Mouse (Mus musculus): ENCODE results near the gene Rpgrip1. TPM values are rescaled to one million over a fixed set of nuclear protein-coding genes. Genes with fewer than 3 reads are reported as not detected.
"Not testable (repeated sequence)": the region's sequence is repeated elsewhere in the genome, so short reads cannot be mapped to it uniquely, and the experiment has no call there.

The Rpgrip1 gene
- under 1 TPM; 0.55 to 0.59 TPM for total RNA-seq (2021)

DNA sequence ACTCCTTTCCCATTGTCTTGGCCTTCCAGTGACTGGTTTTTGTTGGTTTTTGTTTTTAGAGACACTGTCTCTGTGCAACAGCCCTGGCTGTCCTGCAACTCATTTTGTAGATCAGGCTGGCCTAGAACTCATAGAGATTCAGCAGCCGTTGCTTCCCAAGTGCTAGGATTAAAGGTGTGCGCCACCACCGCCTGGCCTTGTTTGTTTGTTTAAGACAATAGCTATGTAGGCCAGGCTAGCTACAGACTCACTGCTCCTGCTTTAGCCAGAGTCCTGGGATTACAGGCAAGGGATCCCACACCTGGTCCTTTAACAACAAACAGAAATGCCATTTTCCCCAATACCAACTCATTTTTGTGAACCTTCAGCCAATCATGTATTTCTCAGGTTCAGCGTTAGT is at the start of gene Rpgrip1:
Gene Rpgrip1, plus strand, starts transcription at position 359 of the 400 bp plus-strand sequence.
- no peak for DNase-seq

DNA sequence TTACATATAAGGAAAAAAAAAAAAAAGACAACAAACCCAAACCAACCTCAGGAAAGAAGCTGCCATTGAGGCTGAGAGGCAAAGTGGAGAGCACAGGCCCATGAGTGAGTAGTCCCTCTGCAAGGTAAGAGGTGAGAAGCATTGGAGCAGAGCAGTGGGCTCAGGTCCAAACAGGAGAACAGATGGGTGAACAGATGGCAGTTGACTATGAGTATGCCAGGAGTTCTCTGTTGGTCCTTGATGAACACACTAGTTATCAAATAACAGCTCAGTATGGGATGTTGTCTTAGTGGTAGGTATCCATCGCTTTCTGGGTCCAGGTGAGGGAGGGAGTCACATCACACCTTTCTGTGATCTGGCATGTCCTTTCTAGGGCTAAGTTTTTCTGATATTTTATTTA is 49.7 kb upstream of the Rpgrip1 start:
- DNase-seq = no peak

DNA sequence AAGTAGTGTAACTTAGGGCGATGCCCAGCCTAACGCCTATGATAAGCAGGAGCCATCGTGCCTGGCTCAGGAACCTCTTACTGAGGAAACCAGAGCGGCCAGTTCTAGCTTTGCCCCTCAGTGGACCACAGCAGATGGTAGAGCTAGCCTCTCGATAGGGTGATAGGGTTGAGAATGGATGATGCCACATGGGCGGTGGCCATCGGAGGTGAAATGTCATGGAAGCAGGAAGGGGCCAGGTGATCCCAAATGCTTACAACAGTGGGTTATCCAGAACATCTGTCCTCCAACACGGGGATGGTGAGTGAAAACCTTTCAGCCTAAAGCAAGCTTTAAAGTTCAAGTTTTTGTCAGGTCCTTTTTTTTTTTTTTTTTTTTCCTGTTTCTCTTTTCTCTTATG is 48.7 kb upstream of the Rpgrip1 start:
- no peak for DNase-seq

DNA sequence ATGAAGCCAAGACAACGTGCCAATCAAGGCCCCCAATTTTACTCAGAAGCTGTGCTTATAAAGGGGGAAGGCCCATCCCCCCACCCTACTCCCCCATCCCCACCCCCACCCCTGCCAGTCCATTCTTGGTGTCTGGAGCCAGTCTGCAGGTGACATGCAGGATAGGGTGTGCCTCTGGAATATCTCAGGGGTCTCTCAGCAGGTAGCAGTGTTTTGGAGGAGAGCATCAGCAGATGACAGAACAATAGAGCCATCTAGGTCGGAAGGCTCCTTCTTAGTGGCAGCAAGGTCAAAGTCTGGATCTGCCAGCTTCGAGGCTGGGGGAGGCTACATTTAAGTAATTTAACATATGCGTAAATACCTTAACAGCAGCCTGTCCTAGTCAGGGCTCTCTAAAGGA is 44.4 kb upstream of the Rpgrip1 start:
- DNase-seq = no peak

DNA sequence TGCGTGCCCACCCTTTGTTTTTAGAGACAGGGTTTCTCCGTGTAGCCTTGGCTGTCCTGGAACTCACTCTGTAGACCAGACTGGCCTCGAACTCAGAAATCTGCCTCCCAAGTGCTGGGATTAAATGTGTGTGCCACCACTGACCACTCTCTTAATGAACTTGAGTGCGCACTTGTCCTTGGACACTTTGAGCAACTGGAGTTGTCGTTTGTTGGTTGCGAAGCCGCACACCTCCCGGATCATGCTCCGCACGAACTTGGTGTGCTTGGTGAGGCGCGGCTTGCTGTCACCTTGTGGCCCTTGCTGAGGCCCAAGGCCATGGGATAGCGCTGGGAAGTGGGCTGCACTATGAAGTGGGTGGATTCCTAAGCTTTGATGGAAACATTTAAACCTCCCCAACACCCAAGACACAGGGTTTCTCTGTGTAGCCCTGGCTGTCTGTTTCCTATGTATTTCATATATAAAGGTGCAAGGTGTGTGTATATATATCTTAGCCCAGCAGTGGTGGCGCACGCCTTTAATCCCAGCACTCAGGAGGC is 38.8 kb upstream of the Rpgrip1 start:
- DNase-seq = no peak

DNA sequence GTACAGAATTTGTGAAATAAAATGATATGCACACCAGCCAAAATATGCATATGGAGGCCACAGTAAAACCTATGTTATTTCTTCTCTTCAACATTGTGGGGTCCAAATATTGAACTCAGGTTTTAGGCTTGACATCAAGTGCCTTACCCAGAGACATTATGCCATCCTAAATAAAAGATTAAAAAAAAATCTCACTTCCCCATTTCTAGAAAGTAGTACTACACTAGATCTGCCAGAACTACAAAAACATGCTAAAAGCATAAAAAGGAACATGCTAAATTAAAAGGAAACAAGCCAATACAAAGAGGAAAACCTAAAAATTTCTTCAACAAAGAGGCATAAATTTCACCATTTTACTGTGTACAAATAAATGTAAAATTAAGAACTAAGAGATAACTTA is 27.4 kb upstream of the Rpgrip1 start:
- DNase-seq = no peak

DNA sequence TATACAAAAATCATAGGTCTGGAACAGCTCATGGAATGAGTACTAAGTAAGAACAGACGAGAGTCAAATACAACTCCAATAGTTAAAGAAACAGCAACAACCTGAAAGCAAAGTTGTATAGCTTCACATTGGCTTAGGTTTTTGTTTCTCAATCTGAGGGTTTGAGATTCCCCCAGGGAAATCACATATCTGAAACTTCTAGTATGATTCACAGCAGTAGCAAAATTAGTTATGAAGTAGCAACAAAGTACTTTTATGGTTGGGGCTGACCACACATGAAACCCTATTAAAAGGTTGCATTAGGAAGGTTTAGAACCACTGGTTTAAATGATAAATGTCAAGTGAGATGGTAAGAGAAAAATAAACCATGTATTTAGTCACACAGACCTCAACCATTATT is 16.0 kb upstream of the Rpgrip1 start:
- DNase-seq = no peak

DNA sequence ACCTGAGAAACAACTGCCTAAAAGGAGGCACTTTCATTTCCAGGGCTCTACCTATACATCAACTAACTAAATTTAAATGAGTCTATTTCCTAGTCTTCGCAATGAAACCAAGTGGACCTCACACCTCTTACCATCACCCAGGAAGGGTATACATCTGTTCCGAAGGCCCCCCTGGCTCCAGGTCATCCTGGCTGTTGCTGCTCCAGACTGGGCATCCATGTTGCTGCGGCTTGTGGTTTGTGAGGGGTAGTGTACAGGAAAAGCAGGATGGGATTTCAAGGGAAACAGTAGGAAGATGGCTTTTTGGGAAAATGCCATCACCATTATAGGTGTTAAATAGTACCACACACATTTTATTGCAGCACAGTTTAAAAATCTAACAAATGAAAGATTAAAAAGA is 13.3 kb upstream of the Rpgrip1 start:
- DNase-seq = not testable (repeated sequence)

DNA sequence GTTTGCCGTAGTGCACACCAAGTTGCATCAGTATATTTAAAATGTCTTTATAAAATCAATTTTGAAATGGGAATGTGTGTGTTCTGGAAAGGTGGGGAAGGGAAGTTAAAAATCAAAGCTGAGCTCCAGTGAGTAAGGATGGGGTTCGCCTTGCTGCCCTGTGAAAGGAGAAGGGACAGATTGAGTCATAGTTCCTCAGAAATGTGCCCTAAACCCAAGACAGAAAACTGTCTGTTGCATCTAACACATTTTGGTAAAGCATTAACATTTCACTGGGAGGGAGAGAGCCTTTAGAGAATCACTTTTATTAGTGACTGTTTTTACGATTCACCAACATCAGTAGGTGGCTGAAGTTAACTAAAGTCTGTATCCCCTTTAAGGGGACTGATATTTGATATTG is 12.1 kb upstream of the Rpgrip1 start:
- DNase-seq = not testable (repeated sequence)

DNA sequence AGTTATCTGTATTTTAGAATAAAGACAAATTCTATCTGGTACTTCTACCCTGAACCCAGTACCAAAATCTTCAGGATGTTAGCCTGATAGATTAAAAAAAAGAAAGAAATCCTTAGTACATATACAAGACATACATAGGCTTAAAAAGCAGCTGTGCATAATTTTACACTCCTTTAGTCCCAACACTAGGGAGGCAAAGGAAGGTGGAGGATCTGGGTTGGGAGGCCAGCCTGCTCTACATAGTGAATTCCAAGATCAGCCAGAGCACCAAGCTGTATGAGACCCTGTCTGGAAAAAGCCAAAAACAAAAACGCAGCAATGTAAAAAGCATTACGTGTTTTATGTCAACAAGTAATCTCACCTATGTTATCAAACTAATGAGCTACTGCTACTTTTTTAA is 10.9 kb upstream of the Rpgrip1 start:
- DNase-seq = no peak

DNA sequence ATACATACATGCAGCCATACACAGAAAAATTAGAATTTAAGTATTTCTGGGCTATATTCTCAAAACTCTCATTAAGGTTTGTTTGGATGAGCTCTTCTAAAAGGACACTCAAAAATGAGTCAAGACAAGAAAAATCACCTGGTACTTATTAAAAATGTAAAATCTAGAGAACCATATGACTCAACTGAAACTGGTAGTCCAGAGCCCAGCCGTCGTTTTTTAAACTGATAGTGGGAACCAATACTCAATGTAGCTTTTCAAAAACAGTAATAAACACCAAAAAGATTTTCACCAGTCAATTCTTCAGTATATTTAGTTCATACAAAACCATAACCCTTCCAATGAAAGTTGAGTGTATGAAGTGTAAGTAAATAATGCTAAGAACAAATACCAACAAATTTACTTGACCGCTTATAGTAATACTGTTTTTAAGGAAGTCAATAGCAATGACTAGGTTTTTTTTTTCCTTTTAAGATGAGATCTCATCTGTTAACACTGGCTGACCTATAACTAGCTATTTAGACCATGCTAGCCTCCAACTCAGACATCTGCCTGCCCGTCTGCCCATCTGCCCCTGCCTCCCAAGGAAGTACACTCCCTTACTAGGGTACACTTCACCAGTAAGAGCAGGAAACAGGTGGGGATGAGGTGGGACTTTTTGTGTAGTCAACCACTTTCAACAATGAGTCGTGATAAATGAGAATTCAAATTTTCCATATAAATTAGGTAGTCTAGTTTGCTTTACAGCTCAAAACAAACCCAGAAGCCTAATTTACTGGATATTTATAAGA is 10.1 kb upstream of the Rpgrip1 start:
- no peak for DNase-seq

DNA sequence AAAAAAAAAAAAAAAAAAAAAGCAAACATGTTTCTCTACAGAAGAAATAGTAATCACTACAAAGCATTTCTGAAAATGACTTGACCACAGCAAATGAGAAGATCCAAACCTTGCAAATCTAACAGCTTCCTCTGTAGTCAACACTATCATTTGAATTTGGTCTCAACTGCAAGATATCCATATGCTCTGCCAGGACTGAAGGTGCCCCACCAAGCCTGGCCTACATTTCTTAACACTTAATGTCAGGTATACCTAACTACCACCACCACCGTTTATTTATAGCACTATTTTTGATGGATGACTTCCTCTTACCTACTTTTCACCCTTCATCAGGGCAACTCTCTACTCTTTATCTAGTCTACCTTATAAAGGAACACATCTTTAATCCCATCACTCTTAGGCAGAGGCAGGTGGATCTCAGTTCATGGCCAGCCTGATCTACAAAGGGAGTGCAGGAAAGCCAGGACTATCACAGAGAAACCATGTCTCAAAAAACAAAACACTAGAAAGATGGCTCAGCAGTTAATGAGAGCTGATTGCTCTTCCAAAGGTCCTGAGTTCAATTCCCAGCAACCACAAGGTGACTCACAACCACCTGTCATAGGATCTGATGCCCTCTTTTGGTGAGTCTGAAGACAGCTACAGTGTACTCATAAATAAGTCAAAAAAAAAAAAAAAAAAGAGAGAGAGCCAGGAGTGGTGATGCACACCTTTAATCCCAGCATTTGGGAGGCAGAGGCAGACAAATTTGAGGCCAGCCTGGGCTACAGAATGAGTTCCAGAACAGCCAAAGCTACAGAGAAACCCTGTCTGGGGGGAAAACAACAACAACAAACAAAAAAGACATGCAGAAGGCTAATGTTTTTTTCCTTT is 9.0 kb upstream of the Rpgrip1 start:
- DNase-seq = no peak

DNA sequence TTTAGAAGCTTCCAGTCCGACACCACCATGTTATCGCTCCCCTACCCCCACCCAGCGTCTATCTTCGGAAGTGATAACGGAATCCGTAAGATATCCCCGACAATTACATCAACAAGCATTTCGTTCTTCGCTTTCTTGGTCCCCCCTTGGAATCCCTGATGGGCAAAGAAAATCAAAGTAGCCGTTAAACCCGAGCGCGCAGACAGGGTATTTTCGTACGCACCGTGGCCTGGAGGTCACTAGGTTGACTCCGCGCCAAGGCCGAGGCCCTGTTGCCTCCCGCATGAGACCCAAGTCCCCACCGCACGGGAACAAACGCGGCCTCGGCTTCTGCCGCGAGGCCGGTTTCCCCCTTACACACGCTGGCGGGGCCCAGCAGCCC is 7.0 kb upstream of the Rpgrip1 start:
- DNase-seq = no peak

DNA sequence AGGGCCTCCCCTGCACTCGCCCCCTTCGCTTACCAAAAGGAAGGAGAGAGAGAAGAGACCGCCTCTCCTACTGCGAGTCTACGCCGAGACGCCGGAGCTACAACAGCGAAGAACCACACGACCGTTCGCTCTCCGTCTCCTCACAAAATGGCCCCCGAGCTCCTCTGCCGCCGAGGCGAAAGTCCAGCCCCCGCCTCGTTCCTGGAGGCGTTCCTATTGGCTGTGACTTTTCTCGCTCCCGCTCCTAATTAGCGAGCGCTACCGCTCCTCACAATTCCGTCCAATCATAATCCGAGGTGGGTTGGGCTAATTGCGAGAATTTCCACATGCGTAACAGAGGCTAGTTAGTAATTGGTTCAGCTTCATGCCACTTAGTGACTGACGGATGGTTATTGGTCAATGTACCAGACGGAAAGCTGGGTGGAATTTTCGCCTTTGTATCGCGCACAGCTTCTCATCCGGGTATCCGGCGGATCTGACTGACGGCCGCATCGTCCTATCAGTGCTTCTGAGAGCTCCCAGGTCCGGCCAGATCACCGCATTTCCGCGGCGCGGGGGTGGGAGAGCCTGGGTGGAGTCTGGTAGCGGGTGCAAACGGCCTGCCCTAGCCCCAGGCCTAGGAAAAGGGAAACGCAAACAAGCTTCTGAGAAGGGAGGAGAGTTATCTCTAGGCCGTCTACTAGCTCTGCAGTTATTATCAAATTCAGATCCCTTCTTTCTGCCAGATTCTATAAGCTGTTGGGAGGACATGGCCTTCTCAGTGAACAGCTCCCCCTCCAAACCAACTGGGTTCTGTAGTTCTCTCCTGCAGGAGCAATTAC is 6.4 kb upstream of the Rpgrip1 start, which contains the start of gene Hnrnpc:
Gene Hnrnpc, minus strand, starts transcription at position 173 of the 821 bp plus-strand sequence.
- DNase-seq = peak; percentile 100

DNA sequence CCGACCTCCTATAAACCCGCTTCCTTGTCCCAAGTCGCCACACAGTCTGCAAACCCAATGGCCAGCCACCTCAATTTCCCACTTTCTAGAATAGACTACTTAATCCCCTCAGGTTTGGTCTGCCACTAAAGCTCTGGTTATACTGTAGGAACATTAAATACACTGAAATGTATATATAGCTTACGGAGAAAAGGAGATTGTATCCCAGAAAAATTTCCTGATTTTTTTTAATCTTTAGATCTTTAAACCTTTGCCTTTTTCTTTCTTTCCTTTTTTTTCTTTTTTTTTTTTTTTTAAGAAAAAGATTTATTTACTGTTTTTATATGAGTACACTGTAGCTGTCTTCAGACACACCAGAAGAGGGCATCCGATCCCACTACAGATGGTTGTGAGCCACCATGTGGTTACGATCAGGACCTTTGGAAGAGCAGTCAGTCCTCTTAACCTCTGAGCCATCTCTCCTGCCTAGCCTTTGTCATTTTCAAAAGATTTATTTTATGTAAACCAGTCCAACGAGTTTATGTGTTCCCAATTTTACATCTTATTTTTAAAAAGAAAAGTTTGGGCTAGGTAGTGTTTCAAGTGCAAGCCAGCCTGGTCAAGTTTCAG is 5.7 kb upstream of the Rpgrip1 start:
- no peak for DNase-seq

DNA sequence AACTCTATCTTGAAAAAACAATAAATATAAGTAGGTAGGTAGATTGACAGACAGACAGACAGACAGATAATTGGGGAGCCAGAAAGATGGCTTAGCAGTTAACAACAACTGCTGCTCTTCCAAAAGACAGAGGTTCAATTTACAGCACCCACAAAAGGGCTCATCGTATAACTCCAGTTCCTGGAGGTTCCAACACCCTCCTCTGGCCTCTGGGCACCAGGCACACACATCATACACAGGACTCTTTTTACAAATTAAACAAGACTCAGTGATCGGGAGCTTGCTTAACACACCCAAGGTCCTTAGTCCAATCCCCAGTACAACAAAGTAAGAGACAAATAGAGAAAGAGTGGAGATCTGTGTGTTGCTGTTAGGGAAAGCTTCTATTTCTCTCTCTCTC is 5.2 kb upstream of the Rpgrip1 start:
- no peak for DNase-seq

DNA sequence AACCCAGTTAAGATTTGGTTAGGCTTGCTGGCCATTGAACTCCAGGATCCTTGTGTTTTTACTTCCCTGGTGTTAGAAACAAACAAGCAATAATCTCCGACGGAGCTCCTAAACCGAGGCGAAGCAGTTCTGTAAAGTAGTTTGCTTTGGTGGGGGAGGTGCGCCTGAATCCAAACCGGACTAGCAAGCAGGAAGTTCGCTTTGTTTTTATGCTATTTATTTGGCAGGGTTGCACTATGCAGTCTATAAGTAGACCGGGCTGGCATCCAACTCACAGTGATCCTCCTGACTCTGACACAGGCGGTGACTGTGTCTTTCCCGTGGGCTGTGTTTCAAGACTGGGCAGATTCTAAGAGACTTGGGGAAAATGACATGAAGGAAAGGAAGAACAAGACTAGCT is 3.8 kb upstream of the Rpgrip1 start:
- peak; percentile 66 for DNase-seq

DNA sequence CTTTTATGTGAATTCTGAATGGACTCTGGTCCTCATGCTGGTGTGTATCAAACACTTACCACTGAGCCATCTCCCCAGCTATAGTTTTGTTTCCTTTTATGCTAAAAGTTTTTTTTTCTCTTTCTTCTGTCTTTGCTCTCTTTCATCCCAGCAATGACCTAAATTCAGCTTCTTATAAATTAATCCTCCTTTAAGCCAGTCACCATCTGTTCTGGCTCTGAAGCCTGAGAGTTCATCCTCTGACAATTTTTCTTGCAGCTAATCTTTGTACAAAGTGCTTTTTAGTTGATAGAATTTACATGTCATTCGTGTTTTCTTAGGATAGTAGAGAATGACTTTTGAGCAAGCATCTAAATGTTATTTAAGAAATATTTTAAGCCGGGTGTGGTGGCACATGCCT is 2.5 kb upstream of the Rpgrip1 start:
- DNase-seq = no peak

DNA sequence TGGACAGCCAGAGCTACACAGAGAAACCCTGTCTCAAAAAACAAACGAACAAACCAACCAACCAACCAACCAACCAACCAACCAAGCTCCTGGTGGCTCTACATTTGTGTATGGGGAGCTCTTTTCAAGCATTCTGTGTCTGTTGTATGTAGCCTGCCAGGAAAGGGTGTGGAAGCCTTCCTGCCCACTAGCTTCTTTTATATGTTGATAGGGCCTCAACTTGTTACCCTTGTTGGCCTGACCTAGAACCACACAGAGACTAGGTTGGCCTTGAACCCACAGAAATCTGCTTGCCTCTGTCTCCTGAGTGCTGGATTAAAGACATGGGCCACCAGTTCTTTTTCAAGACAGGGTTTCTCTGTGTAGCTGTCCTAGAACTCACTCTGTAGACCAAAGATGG is 3.6 kb downstream of the Rpgrip1 start:
- DNase-seq = no peak

DNA sequence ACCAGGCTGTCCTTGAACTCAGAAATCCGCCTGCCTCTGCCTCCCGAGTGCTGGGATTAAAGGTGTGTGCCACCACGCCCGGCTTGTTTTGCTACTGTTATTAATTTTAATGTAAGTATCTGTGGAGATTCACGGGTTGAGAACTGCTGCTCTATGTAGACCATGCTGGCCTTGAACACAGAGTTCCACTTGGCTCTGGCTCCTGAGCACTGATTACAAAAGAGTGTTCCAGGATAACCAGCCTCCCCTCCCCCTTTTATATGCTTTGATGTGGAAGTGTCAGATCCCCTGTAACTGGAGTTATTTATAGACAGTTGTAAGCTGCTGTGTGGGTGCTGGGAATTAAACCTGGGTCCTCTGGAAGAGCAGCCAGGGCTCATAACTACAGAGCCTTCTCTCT is 6.7 kb downstream of the Rpgrip1 start:
- no peak for DNase-seq

DNA sequence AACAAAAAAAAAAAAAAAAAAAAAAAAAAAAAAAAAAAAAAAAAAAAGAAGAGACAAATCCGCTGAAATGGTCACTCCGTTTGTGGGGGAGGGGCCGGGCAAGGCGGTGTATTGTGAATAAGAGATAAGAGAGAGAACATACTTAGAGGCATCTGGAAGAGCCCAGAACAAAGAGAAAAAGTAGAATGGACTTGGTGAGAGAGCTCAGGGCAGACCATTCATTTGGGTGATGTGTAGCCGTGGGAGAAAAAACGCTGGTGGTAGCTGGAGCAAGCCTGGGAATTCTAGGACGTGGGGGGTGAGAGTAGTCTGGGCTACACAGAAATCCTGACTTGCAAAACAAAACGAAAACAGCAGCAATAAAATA is 7.9 kb downstream of the Rpgrip1 start:
- DNase-seq = no peak
